Mouse (Mus musculus): ENCODE data around the gene Slc44a1. TPM values are rescaled to one million over a fixed set of nuclear protein-coding genes. Genes with fewer than 3 reads are reported as not detected.

Slc44a1 gene
- total RNA-seq, 2 experiments from 2014 or later = 83.8 to 91.3 TPM

DNA sequence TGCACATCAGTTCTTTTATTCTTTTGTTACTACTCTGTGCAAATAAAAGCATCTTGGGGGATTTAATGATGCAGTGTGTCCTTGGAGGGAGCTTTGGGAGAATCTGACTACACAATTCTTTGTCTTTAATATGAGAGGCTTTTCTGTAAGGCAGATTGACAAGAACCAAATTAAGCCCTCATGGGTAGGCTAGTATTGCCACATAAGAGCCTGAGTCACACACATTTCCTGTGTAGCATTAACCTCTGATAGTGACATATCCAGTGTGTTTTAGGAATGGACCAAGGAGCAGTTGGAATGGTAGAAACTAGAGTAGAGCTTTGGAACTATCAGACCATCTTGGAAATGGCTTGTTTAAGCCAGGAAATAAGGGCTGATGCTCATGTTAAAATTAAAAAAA is 33.9 kb downstream of the Slc44a1 start:
- DNase-seq = no peak

DNA sequence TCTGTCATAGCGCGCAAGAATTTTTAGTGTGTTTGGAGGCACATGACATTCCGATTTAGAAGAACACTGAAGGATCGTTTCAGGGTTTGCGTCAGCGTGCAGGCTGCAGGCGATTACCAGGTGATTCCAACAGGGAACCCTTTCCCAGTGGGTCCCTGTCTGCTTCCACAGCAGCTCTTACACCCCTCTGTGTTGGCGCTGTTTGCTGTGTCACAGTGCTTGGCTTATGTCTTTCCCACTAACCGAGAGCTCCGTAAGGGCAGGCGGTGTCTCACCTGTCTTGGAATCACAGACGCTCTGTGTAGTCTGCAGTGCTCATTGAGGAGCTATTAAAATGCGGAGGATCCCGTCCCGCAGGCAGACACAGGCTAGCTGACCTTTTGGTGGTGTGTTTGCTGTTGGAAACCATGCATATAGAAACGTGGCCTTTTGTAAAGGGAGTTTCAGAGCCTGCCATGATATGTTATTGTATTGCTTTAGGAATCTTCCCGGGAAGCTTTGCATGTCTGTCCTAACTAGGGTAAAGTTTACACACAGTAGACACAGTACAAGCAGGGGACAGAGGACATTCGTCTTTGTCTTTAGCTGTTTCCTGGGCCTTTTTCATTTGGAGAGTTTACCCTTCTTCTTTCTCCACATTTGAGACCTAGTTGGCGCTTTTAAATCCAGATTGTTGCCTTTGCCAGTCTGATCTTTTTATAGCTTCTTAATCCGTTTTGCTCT is 35.2 kb downstream of the Slc44a1 start:
- no peak for DNase-seq

DNA sequence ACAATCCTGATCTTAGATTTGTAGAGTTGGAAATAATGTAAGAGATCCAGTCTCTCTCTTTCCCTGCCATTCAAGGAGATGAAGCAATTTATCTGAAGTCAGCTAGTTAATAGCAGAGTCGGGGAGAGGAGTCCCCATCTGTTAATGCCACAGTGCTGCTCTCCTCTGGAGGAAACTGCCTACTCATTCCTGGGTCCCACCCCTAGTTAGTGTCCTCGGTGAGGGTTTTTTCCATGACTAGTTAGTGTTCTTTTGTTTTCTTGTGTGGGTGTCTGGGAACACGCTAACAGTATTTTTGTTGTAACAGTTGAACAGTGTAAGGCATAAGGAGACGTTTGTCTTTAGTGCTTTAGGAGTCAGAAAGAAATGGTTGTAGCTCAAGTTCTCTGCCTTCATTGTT is 38.4 kb downstream of the Slc44a1 start:
- DNase-seq = no peak

DNA sequence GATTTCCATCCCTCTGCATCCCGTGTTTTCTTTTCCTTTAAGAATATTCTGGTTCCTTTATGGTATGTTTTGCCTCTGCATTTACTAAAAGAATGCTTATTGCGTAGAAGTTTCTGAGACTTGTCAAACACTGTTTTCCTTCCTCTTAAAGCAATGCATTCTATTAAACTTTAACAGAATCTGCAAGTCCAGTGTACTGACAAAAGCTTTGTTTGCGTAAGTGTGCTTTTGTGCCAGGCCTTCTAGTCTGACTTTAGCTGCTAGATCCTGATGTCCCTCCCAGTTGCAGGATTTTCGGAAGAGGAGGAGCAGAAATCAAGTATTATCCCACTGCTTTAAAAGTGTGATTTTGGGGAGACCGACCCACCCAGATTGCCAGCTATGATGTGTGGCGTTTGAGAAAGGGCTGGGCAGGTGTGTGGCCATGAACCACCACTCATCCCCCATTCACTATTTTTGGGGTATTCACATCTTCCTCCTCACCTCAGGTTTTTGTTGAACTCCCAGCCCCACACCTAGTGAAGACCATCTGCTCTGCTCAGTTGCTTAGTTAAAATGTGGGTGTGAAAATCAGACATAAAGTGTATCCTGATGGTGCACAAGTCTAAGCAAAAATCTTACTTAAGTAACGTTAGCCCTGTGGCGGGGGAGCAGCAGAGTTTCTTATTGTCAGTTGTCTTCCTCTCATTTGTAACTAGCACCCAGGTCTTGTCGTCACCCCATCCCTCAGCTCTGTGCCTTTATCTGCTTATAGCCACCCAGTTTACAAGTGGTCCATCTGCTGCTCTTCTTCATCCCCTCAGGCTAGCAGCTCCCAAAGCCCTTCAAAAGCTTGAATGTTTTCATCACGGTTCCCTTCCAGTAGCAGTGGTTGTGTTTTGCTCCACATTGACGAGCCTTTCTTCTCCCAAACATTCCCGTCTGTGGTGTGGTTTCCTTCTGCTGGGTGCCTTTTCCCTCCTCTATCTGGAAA is 47.3 kb downstream of the Slc44a1 start:
- no peak for DNase-seq

DNA sequence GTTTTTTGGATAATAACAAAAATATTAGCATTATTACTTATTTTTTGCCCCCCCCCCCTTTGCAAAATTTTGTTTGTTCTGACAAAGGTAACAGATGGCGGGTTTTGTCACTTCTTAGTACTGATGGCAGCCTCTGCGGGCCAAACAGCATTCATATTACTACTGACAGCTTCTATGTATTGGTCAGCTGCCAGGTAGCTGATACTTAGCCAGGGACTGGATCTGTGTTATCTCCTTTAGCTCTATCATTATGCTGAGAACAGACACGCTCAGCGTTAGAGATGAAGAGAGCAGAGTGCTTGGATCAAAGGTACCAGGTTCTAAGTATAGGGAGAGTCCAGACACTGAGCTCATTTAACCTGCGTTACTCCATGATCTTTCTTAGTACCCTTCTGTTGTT is 48.6 kb downstream of the Slc44a1 start:
- no peak for DNase-seq

DNA sequence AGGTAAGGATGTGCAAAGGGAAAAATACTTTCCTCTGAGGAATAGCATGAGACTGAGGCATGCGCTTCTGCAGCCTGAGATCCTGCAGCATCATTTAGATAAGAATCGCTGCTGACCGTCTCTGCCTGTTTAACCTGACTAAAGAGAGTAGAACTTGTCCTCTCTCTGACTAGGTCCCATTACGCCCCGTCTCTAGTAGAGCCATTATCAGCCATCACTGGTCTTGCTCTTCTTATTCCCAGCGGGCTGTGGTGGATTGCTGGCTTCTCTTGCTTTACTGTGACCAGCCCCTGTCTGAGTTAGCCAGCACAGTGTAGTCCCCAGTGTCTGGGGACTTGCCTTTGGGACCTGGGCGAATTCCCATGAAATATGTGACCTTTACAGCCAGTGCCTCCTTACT is 50.2 kb downstream of the Slc44a1 start:
- no peak for DNase-seq

DNA sequence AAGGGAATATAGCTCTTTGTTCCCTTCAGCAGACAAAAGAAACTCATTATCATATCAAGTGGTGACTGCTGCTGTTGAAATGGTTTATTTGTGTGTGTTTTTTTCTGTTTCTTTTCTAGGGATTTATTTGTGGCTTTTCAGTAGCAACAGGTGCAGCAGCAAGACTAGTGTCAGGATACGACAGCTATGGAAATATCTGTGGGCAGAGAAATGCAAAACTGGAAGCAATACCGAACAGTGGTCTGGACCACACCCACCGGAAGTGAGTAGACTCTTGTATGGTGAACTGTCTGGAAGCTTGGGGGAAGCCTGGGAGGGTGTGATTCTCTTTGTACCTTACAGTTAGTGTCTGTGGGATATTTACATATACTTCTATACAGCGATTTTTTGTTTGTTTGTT is 51.1 kb downstream of the Slc44a1 start:
- DNase-seq = no peak

DNA sequence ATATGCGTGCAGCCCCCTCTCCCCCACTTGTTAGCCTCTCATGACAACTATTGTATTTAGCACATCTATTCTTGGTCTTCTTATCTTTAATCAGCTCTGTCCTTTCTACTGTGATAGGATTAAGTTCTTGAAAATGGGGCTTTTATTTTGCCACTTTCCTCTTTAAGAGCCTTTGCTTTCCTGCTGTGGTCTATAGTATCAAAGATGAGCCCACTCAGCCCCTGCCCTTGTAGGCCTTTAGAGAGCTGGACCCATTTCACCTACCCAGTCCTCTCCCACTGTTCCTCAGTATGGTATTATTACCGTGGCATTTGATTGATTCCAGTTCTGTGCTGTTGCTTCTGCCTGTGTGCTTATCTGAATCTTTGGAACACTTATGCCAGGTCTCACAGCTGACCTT is 55.4 kb downstream of the Slc44a1 start:
- DNase-seq = no peak

DNA sequence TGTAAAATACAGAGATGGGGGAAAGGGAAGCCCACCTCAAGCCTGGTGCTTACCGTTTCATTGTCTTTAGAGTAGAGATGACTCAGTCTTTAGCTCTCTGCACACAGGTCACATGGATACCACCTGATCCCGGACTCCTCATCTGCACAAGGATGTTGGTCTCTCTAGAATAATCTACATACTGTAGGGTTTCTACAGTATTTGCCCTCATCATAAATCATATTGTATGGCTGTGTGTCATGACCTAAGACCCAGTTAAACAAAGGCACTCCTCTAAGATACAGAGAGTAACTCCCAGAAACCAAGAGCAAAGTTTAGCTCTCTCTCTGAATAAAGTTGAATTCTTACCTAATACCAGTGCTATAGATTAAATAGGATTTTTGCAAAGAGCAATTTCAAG is 62.6 kb downstream of the Slc44a1 start:
- no peak for DNase-seq

DNA sequence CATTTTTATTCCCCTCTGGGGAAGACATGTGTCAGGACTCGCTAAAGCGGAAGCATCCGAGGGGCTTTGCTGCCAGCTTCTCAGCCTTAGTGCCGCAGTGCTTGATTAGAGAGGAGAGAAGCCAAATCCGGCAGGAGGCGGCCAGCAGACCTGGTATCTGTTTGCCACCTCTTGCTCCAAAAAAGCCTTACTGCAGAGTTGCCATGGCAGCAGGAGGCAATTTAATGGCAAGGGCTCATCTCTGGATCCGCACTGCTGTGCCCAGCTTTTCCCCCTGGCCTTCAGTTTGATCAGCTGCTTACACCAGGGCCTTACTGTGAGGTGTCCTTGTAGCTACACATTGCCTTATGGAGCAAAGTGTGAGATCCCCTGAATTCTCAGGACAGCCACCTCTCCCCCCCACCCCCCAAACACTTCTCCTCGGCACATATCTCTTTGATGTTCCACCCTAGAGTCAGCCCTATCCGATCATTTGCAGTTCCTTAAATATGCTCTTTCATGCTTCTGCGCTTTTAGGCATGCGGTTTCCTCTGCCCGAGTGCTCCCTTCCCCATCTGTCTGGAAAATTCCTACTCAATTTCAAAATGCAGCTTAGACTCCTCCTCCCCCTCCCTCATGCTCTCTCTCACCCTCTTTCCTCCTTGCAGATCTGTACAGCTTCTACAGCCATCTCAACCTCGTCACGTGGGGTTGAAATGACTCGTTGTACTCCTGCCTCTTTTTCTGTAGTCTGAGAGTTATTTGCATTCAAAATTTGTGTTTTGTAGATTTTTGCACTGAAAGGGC is 72.1 kb downstream of the Slc44a1 start:
- peak; percentile 59 to 74 for DNase-seq

DNA sequence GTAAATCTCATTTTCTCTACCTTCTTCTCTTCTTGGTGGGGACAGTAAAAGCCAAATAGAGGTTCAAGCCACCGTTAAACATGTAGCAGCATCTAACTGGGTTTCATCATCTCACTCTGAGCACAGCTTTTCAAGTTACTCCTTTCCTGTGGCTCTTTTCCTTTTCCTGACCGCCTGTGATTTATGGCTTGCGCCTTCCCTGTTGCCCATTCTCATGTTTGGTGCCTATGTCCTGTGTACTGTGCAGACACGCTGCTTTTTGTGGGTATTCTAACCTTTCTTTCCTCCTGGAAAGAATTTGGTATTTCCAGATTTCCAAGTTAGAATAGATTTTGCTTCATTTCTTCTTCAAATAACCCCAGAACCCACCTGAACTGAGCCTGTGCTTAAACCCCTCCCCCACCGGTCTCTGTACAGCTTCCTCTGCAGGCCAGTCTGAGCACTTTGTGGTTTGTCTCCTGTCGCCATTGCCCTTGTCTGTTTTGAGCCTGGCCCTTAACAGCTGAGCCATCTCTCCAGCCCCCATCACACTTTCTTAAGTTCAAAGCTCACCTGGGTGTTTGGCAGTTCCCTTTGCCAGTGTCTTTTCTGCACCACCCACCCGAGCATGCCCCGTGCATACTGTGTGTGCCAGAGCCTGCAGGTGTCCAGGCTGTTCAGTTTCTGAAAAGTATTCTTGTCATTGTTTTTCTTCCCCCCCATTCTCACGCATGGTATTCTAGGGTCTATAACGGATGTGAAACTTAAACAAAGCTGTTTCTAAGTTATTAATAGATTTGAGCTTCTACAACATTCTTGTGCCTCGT is 73.3 kb downstream of the Slc44a1 start:
- no peak for DNase-seq

DNA sequence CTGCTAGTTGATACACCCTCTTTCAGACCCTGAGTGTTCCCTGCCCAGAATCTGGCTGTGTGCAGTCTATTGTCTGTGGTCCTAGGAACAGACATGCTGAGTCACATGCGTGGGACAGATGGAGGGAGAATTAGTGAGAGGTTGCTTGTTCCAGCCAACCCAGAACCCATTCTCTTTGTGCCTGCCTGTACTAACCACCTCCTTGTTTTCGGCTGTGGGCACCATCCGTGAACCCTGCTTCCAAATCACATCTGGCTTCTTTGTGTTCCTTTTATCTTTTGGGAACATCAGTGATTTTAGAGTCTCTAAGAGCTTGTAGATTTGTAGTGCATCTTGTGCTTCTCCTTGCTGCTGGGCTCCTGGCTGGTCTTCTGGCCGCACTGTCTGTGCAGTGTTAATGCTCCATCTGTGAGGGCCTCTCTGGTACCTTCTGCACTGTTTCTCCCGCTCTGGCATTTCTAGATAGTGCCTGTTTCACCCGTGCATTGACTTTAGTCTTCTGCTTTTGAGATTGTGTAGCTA is 75.9 kb downstream of the Slc44a1 start:
- peak; percentile 77 to 79 for DNase-seq

DNA sequence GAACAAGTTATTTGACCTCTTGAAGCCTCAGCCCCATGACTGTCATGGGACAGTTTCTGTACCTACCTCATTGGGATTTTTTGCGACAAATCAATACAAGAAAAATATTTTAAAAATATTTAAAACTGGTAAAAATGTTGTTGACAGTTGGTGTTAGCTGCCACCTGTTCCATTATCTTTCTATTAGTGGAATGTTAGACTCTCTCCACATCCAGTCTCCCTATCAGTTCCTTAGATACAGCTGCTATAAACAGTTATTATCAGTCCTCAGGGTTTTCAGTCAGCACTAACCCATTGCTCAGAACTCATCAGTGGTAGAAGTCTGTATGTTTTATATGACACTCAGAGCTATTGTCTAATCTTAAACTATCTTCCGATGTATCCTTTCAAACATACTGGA is 79.2 kb downstream of the Slc44a1 start:
- DNase-seq = no peak

DNA sequence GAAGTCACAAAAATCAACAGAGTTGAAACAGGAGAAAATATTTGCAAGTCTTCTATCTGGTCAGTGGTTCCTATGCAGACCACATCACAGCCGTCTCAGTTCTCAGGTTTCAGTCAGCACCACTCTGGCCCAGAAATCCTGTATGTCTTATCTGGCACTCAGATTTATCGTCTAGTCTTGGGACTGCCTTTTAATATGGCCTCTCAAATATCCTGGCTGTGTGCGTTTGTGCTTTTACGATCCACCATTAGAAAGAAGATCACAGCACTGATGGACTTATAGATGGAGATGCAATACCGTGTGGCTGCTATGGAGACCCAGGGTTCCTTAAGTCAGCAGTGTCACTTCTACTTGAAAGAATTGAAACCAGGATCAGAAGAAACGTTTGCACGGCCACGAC is 80.8 kb downstream of the Slc44a1 start:
- DNase-seq = no peak

DNA sequence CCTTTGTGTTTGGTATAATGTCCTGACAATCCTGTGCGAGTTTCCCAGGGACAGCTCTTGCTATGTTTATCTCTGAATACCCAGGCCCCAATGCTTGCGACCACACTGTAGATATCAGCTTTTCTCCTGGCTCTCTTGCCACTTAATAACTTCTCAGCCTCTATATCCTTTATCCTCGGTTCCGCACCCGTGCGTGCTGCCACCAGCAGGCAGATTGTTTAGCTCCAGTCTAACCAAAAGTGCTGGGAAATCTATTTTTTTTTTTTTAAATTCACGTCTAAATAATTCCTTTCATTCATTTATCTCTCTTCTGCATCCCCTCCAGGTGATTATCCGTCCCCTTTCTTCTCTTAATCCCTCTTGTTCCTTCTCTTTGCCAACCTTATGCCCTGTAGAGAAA is 82.4 kb downstream of the Slc44a1 start:
- no peak for DNase-seq

DNA sequence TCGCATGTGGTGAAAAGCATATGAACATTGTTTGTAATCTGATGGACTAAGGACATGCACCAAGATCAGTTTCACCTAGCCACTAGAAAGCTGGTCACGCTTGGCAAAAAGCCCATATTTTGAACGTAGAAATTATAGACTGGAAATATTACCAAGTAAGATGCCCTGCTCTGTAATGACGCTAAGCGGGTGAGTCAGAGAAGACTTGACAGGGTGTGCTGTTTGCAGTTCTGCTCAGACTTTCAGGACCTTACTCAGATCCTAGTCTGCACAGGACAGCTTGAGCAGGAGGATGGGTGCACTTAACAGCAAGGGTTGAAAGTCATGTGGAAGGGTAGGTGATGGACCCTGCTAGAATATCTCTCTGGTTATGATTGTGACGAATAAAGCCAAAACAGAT is 85.3 kb downstream of the Slc44a1 start:
- DNase-seq = no peak

DNA sequence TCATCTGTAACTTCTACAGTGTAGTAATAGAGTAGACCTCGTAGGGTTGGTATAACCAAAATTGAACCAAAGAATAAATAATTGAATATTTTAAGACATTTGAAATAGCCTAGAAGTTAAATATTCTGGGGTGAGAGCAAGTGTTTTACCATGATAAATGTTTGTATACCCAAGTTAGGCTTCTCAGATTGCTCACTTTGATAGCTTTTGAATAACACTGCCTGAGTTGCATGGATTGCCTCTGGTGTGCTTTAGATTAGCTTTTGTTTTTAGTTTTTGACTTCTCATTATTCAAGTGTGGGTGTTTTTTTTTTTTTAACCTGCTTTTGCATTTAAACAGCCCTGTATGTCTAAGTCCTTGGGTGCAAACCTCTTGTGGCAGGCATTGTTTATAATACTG is 85.8 kb downstream of the Slc44a1 start:
- no peak for DNase-seq

DNA sequence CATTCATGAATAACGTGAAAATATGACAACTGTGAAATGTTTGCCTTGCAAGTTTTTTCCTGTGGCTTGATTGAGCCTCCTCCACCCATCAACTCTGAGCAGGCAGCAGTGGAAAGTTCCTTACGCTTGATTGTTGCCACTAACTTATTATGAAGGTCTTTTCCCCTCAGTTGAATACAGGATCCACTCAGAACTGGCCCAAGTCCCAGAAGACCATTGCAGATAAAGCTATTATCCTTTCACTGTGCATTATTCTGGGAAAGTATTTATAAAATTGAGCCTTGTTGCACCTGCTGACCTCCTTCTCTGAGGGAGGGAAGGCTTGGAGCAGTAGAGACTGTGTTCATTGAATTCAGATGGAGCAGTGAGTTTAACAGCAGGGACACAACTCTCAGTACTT is 86.2 kb downstream of the Slc44a1 start:
- no peak for DNase-seq

DNA sequence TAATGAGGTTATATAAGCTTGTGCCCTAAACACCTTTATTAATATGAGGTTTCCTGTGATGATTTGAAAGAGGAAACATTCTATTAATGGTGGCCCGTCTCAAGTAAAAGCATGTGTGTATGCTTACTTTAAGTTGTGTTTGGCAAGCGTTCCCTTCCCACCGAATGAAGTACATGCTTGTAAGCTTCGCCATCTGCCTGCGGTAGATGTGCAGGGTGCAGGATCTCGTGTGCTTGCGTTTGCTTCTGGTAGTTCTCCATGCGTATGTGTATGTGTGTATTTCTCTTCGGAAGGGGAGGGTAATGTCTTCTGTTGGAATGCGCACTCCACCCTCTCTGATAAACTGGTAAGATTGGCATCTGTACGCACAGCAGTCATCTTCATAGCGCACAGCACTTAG is 95.6 kb downstream of the Slc44a1 start:
- no peak for DNase-seq

DNA sequence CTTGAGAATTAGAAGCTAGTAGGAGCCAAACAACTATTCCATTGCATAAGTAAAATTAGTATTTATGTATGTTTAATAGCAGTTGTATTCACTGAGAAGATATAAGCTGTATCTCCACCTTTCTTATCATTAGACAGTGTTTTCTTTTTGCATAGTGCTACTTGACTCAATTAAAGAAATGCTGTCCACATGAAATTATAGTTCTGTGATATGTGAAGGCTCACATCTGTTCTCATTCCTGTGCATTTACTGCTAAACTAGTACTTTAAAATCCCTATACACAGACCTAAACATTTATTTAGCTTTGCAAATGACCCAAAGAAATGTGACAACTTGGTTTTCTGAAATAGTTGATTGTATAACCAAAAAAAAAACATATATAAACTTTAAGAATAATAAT is 96.9 kb downstream of the Slc44a1 start:
- no peak for DNase-seq

DNA sequence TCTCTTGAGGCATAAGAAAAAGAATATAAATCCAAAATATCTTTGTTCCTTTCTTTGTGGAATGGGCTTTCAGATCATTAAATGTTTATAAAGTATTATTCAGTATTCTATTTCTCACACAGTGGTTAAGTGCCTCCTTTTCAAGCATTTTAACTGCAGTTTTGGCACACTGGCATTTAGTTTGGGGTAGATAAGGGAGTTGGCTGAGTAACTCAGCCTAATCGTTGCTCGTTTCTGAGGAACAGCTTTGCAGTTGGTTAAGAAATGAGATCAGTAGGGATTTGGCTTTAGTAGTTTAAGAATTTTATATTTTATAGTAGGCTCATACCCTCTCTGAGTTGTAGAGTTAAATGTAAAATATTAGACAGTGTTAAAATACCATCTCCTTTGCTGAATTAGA is 97.3 kb downstream of the Slc44a1 start:
- no peak for DNase-seq

DNA sequence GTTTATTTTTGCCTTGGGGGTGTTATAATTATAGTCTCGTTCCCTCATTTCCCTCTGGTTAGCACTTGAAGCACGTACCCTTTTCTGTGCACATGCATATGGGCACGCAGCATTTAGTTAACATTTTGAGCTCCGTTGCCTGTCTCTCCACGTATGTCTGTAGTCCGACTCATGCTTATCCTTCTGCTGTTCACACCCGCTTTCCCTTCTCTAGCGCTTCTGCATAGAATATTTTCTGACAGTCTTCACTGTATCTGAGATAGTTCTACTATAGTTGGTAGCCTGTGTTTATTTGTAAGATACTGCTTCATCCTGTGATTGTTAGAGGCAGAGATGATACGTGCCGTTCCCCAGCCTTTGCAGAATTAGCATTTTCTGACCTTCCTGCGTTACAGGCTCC is 98.4 kb downstream of the Slc44a1 start:
- DNase-seq = peak in 1 of 2 experiments; percentile 18
